Mouse (Mus musculus): Measurements from ENCODE around the gene Ero1lb.

Ero1lb gene

GRCm38 (mm10) chr13:12565621-12566390 lies at the start of gene Ero1lb:
Ero1lb (plus strand) TSS chr13:12565874.
- peak; percentile 99 for DNase-seq

- DNase-seq, result no peak
Measured at GRCm38 (mm10) chr13:12519371-12519770, 46.3 kb upstream of the Ero1lb start.

- no peak for DNase-seq
Measured at GRCm38 (mm10) chr13:12519955-12520584, 45.6 kb upstream of the Ero1lb start, which contains the start of gene Edaradd. Edaradd (minus strand) TSS chr13:12520438.

GRCm38 (mm10) chr13:12522346-12522745 lies 43.3 kb upstream of the Ero1lb start:
- no peak for DNase-seq

GRCm38 (mm10) chr13:12525678-12526077 lies 40.0 kb upstream of the Ero1lb start:
- no peak for DNase-seq

- no peak for DNase-seq
Measured at GRCm38 (mm10) chr13:12534628-12535027, 31.0 kb upstream of the Ero1lb start.

GRCm38 (mm10) chr13:12537971-12538370 lies 27.7 kb upstream of the Ero1lb start:
- no peak for DNase-seq

GRCm38 (mm10) chr13:12539716-12540115 lies 26.0 kb upstream of the Ero1lb start:
- no peak for DNase-seq

GRCm38 (mm10) chr13:12540119-12540518 lies 25.6 kb upstream of the Ero1lb start:
- DNase-seq, result no peak

- no peak for DNase-seq
Measured at GRCm38 (mm10) chr13:12542006-12542981, 23.4 kb upstream of the Ero1lb start.

GRCm38 (mm10) chr13:12543246-12543645 lies 22.4 kb upstream of the Ero1lb start:
- DNase-seq, result no peak

- no peak for DNase-seq
Measured at GRCm38 (mm10) chr13:12543880-12544568, 21.6 kb upstream of the Ero1lb start.

GRCm38 (mm10) chr13:12554211-12554610 lies 11.5 kb upstream of the Ero1lb start:
- no peak for DNase-seq

GRCm38 (mm10) chr13:12559044-12559443 lies 6.6 kb upstream of the Ero1lb start:
- DNase-seq, result no peak

GRCm38 (mm10) chr13:12559462-12560120 lies 6.1 kb upstream of the Ero1lb start:
- DNase-seq, result no peak

- no peak for DNase-seq
Measured at GRCm38 (mm10) chr13:12561729-12562128, 3.9 kb upstream of the Ero1lb start.

GRCm38 (mm10) chr13:12562256-12562655 lies 3.4 kb upstream of the Ero1lb start:
- no peak for DNase-seq

GRCm38 (mm10) chr13:12567936-12568335 lies 2.3 kb downstream of the Ero1lb start:
- DNase-seq, result no peak

- DNase-seq, result no peak
Measured at GRCm38 (mm10) chr13:12568597-12569469, 3.2 kb downstream of the Ero1lb start.

GRCm38 (mm10) chr13:12569741-12570140 lies 4.1 kb downstream of the Ero1lb start:
- no peak for DNase-seq

- DNase-seq, result no peak
Measured at GRCm38 (mm10) chr13:12574979-12575536, 9.4 kb downstream of the Ero1lb start.
